Mouse (Mus musculus) liver, embryonic 11.5 days (tissue): ENCODE data around the gene Rfx3. TPM values are rescaled to one million over a fixed set of nuclear protein-coding genes. Genes with fewer than 3 reads are reported as not detected.
A peak's percentile ranks its signal among the peaks of the same experiment; 100 is the strongest.

Source experiments
- ATAC-seq: fragments of 200-750 bp; cut with Nextera tagmentation; replicated peaks from 2 replicates; pipeline ENCODE4 v1.8.0; 2017; ENCODE audit warnings: moderate number of reproducible peaks, mild to moderate bottlenecking, moderate TSS enrichment, moderate library complexity; ENCODE audit not compliant: low FRiP score
- DNase-seq: peaks from one replicate; pipeline ENCODE4 v3.0.0-alpha.2; 2017; ENCODE audit warnings: low spot score
- H3K27ac ChIP-seq: fragments of 300-500 bp; sonication (generic); 2 replicates; pipeline ENCODE4 v1.5.1; 2014; ENCODE audit warnings: mild to moderate bottlenecking, low read depth, low read length, control low read depth
- H3K27me3 ChIP-seq: fragments of 300-500 bp; sonication (generic); replicated peaks from 2 replicates; pipeline ENCODE4 v1.6.1; 2014; ENCODE audit warnings: low read length, mixed read lengths; ENCODE audit not compliant: control insufficient read depth, insufficient read depth
- H3K36me3 ChIP-seq: fragments of 300-500 bp; sonication (generic); 2 replicates; pipeline ENCODE4 v1.6.1; 2014; ENCODE audit warnings: mild to moderate bottlenecking, low read length, moderate library complexity, mixed read lengths; ENCODE audit not compliant: control insufficient read depth, insufficient read depth
- H3K4me1 ChIP-seq: fragments of 300-500 bp; sonication (generic); replicated peaks from 2 replicates; pipeline ENCODE4 v1.6.1; 2014; ENCODE audit warnings: low read length, mixed read lengths; ENCODE audit not compliant: control insufficient read depth, insufficient read depth
- H3K4me2 ChIP-seq: fragments of 300-500 bp; sonication (generic); 2 replicates; pipeline ENCODE4 v1.6.1; 2014; ENCODE audit warnings: mild to moderate bottlenecking, control low read depth, moderate library complexity
- H3K4me3 ChIP-seq: fragments of 300-500 bp; sonication (generic); 2 replicates; pipeline ENCODE4 v1.5.1; 2014; ENCODE audit warnings: low read depth, low read length, control low read depth
- H3K9ac ChIP-seq: fragments of 300-500 bp; sonication (generic); 2 replicates; pipeline ENCODE4 v1.6.1; 2014; ENCODE audit warnings: low read depth, low read length, control low read depth
- H3K9me3 ChIP-seq: fragments of 300-500 bp; sonication (generic); 2 replicates; pipeline ENCODE4 v1.6.1; 2016; ENCODE audit warnings: low read length, inconsistent platforms, mixed read lengths; ENCODE audit not compliant: control insufficient read depth
- WGBS: fragments of 180-500 bp; shearing (Covaris S2); extraction: QIAGEN DNeasy Blood & Tissue Kit; methylation state at CpG from one replicate; pipeline ENCODE4 v1.1.7; 2014; 5-methylcytosine and 5-hydroxymethylcytosine counted together
- polyA plus RNA-seq: library from polyadenylated mRNA; unstranded; fragments of >200 nt; fragmentation: Nextera tagmentation; extraction: Ambion mirVana; gene quantifications from 2 replicates; pipeline ENCODE4 v1.2.1, GENCODE M21; 2014

The Rfx3 gene
- polyA plus RNA-seq, 1 experiment from 2014 or later, result 7.0 TPM

GRCm38 (mm10) chr19:27931136-27931535 is 79.8 kb downstream of the Rfx3 start:
- no peaks in the 10 kb centered on the region for H3K9me3 ChIP-seq
- no peaks in the 10 kb centered on the region for H3K27me3 ChIP-seq
- H3K36me3 ChIP-seq, result no peaks in the 10 kb centered on the region
- no peak overlapping the region for H3K9ac ChIP-seq
- no peak overlapping the region for H3K27ac ChIP-seq
- H3K4me1 ChIP-seq, result no peaks in the 10 kb centered on the region
- no peak for DNase-seq
- ATAC-seq, result no peak
- no peak overlapping the region for H3K4me2 ChIP-seq
- no peak overlapping the region for H3K4me3 ChIP-seq
- WGBS, result 86% methylated on average over 2 of the region's 2 CpGs

- ATAC-seq (0 out of 2 replicates have a peak, but pooled peaks have one; percentile 47), DNase-seq (no peak)
- Histone ChIP-seq H3K27me3 (no peaks in the 10 kb centered on the region), H3K9me3 (no peaks in the 10 kb centered on the region), H3K27ac (no peak overlapping the region), H3K4me2 (no peak overlapping the region), H3K36me3 (no peaks in the 10 kb centered on the region), H3K9ac (no peak overlapping the region), H3K4me3 (no peak overlapping the region), H3K4me1 (0 out of 2 replicates have a peak, but pooled peaks cover 2% of the 10 kb centered on the region)
- WGBS, result 41% methylated on average over 3 of the region's 3 CpGs
Measured at GRCm38 (mm10) chr19:27926378-27926777, 84.6 kb downstream of the Rfx3 start.

GRCm38 (mm10) chr19:27919040-27919439 is 91.9 kb downstream of the Rfx3 start:
- H3K4me2 ChIP-seq, result no peak overlapping the region
- H3K9me3 ChIP-seq, result no peaks in the 10 kb centered on the region
- DNase-seq (no peak), ATAC-seq (no peak)
- H3K36me3 ChIP-seq, result no peaks in the 10 kb centered on the region
- H3K27ac ChIP-seq, result no peak overlapping the region
- no peaks in the 10 kb centered on the region for H3K4me1 ChIP-seq
- 50% methylated on average over 2 of the region's 2 CpGs for WGBS
- H3K4me3 ChIP-seq, result no peak overlapping the region
- H3K9ac ChIP-seq, result no peak overlapping the region
- no peaks in the 10 kb centered on the region for H3K27me3 ChIP-seq

- Histone ChIP-seq H3K4me2 (no peak overlapping the region), H3K27ac (no peak overlapping the region), H3K4me1 (no peaks in the 10 kb centered on the region), H3K9ac (no peak overlapping the region), H3K4me3 (no peak overlapping the region), H3K9me3 (no peaks in the 10 kb centered on the region), H3K36me3 (no peaks in the 10 kb centered on the region), H3K27me3 (no peaks in the 10 kb centered on the region)
- no peak for DNase-seq
- 79% methylated on average over 2 of the region's 2 CpGs for WGBS
- ATAC-seq, result no peak
Measured at GRCm38 (mm10) chr19:27916446-27916845, 94.5 kb downstream of the Rfx3 start.

- 38% methylated on average over 5 of the region's 5 CpGs for WGBS
- Histone ChIP-seq H3K9me3 (no peaks in the 10 kb centered on the region), H3K4me3 (peak overlapping the region; percentile 38), H3K36me3 (no peaks in the 10 kb centered on the region), H3K9ac (no peak overlapping the region; the same call in 1 of the 2 replicates), H3K27me3 (no peaks in the 10 kb centered on the region), H3K4me1 (peaks cover 12% of the 10 kb centered on the region), H3K4me2 (peak overlapping the region; percentile 58), H3K27ac (no peak overlapping the region; the same call in 1 of the 2 replicates)
- ATAC-seq (peak; percentile 53; the same call in 1 of the 2 replicates), DNase-seq (no peak)
Measured at GRCm38 (mm10) chr19:27906976-27907375, 104.0 kb downstream of the Rfx3 start.

- ATAC-seq (peak; percentile 95), DNase-seq (peak; percentile 44)
- peak overlapping the region; percentile 46 for H3K4me3 ChIP-seq
- H3K4me1 ChIP-seq, result peaks cover 12% of the 10 kb centered on the region
- 56% methylated on average over 9 of the region's 9 CpGs for WGBS
- H3K27ac ChIP-seq, result peak overlapping the region; percentile 85
- H3K36me3 ChIP-seq, result no peaks in the 10 kb centered on the region
- H3K9ac ChIP-seq, result peak overlapping the region; percentile 56; the same call in 1 of the 2 replicates
- H3K9me3 ChIP-seq, result no peaks in the 10 kb centered on the region
- no peaks in the 10 kb centered on the region for H3K27me3 ChIP-seq
- H3K4me2 ChIP-seq, result peak overlapping the region; percentile 60
Measured at GRCm38 (mm10) chr19:27905976-27906375, 105.0 kb downstream of the Rfx3 start.

GRCm38 (mm10) chr19:27905172-27905571 is 105.8 kb downstream of the Rfx3 start:
- H3K27ac ChIP-seq, result no peak overlapping the region
- ATAC-seq, result no peak

GRCm38 (mm10) chr19:27904655-27905054 is 106.3 kb downstream of the Rfx3 start:
- Histone ChIP-seq H3K4me3 (no peak overlapping the region), H3K27me3 (no peaks in the 10 kb centered on the region), H3K9ac (0 out of 2 replicates have a peak overlapping the region, but pooled peaks have one; percentile 3), H3K36me3 (no peaks in the 10 kb centered on the region), H3K27ac (peak overlapping the region; percentile 32), H3K9me3 (no peaks in the 10 kb centered on the region), H3K4me1 (peaks cover 17% of the 10 kb centered on the region), H3K4me2 (peak overlapping the region; percentile 14; the same call in 1 of the 2 replicates)
- WGBS, result 31% methylated on average over 2 of the region's 2 CpGs
- DNase-seq (no peak), ATAC-seq (0 out of 2 replicates have a peak, but pooled peaks have one; percentile 16)

More at GRCm38 (mm10) chr19:27905172-27905571, 105.8 kb downstream of the Rfx3 start:
- no peak overlapping the region for H3K9ac ChIP-seq
- 57% methylated on average over 1 of the region's 1 CpGs for WGBS
- no peak for DNase-seq
- H3K4me1 ChIP-seq, result peaks cover 17% of the 10 kb centered on the region
- no peak overlapping the region for H3K4me2 ChIP-seq
- no peaks in the 10 kb centered on the region for H3K9me3 ChIP-seq
- H3K36me3 ChIP-seq, result no peaks in the 10 kb centered on the region
- H3K4me3 ChIP-seq, result no peak overlapping the region
- H3K27me3 ChIP-seq, result no peaks in the 10 kb centered on the region

GRCm38 (mm10) chr19:27904209-27904608 is 106.8 kb downstream of the Rfx3 start:
- H3K27me3 ChIP-seq, result no peaks in the 10 kb centered on the region
- WGBS, result 47% methylated on average over 4 of the region's 4 CpGs

More at GRCm38 (mm10) chr19:27904209-27904608, 106.8 kb downstream of the Rfx3 start:
- Histone ChIP-seq H3K36me3 (no peaks in the 10 kb centered on the region), H3K4me2 (peak overlapping the region; percentile 14; the same call in 1 of the 2 replicates), H3K9me3 (no peaks in the 10 kb centered on the region), H3K27ac (peak overlapping the region; percentile 30; the same call in 1 of the 2 replicates), H3K9ac (0 out of 2 replicates have a peak overlapping the region, but pooled peaks have one; percentile 3), H3K4me1 (peaks cover 17% of the 10 kb centered on the region), H3K4me3 (no peak overlapping the region)
- DNase-seq (no peak), ATAC-seq (no peak)
